Mouse (Mus musculus) ES-CJ7 (cell line): ENCODE results near the gene Ubtd1.

Source experiments
- DNase-seq: peaks from one replicate; pipeline ENCODE4 v3.0.0; 2011; ENCODE audit warnings: low read depth, low spot score

Ubtd1 gene

GRCm38 (mm10) chr19:42021681-42022541 is 40.3 kb downstream of the Ubtd1 start:
- no peak for DNase-seq

- DNase-seq = peak; percentile 34
Measured at GRCm38 (mm10) chr19:42022542-42022848, 40.9 kb downstream of the Ubtd1 start.

- peak; percentile 67 for DNase-seq
Measured at GRCm38 (mm10) chr19:42026158-42026557, 44.6 kb downstream of the Ubtd1 start.

GRCm38 (mm10) chr19:42031112-42031511 is 49.5 kb downstream of the Ubtd1 start:
- no peak for DNase-seq

GRCm38 (mm10) chr19:42033611-42034010 is 52.0 kb downstream of the Ubtd1 start:
- no peak for DNase-seq

- DNase-seq = no peak
Measured at GRCm38 (mm10) chr19:42034146-42034775, 52.7 kb downstream of the Ubtd1 start.

GRCm38 (mm10) chr19:42034881-42035455 is 53.4 kb downstream of the Ubtd1 start:
- no peak for DNase-seq

GRCm38 (mm10) chr19:42035456-42036248 is 54.1 kb downstream of the Ubtd1 start, which contains the start of gene Ankrd2:
Ankrd2 (plus strand) TSS chr19:42036000.
- peak; percentile 69 for DNase-seq

- DNase-seq = no peak
Measured at GRCm38 (mm10) chr19:42036357-42036756, 54.8 kb downstream of the Ubtd1 start.

GRCm38 (mm10) chr19:42037167-42037702 is 55.7 kb downstream of the Ubtd1 start:
- DNase-seq = no peak

- no peak for DNase-seq
Measured at GRCm38 (mm10) chr19:42038310-42038709, 56.7 kb downstream of the Ubtd1 start.

GRCm38 (mm10) chr19:42043988-42044387 is 62.4 kb downstream of the Ubtd1 start:
- no peak for DNase-seq

- peak; percentile 96 for DNase-seq
Measured at GRCm38 (mm10) chr19:42045269-42046102, 63.9 kb downstream of the Ubtd1 start, which contains the start of gene Hoga1. Hoga1 (plus strand) TSS chr19:42045610.

- DNase-seq = no peak
Measured at GRCm38 (mm10) chr19:42050251-42050650, 68.7 kb downstream of the Ubtd1 start.

GRCm38 (mm10) chr19:42051351-42051750 is 69.8 kb downstream of the Ubtd1 start:
- DNase-seq = no peak

GRCm38 (mm10) chr19:42051948-42052347 is 70.4 kb downstream of the Ubtd1 start, which contains the start of gene 4933411K16Rik:
4933411K16Rik (plus strand) TSS chr19:42052248.
- peak; percentile 16 for DNase-seq

GRCm38 (mm10) chr19:42054255-42054654 is 72.7 kb downstream of the Ubtd1 start:
- no peak for DNase-seq

- DNase-seq = no peak
Measured at GRCm38 (mm10) chr19:42055881-42056280, 74.3 kb downstream of the Ubtd1 start.

GRCm38 (mm10) chr19:42056719-42057409 is 75.3 kb downstream of the Ubtd1 start:
- DNase-seq = no peak

- DNase-seq = no peak
Measured at GRCm38 (mm10) chr19:42058426-42058825, 76.9 kb downstream of the Ubtd1 start.
